Mouse (Mus musculus): ENCODE measurements around the gene 1700025C18Rik.
A peak's percentile ranks its signal among the peaks of the same experiment; 100 is the strongest.

1700025C18Rik gene

DNA sequence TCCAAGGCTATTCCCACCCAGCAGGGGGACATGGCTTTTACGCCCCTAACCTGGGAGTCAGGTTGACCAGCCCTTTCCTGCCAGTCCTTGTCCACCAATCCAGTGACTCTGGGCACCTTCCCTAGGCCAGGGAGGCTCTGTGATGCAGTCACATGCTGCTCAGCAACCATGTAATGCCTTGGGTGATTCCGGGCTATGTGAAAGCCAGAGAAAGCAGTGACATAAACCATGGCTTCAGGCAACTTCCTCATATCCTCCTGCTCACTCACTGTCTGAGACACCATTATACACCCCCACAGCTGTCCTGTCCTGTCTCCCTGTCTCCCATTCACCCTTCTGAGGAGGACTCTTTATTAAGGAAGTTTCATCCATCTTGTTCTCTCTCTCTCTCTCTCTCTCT lies at the start of gene 1700025C18Rik:
1700025C18Rik (minus strand) TSS at position 101 of the 400 bp plus-strand sequence.
- no peak for DNase-seq

DNA sequence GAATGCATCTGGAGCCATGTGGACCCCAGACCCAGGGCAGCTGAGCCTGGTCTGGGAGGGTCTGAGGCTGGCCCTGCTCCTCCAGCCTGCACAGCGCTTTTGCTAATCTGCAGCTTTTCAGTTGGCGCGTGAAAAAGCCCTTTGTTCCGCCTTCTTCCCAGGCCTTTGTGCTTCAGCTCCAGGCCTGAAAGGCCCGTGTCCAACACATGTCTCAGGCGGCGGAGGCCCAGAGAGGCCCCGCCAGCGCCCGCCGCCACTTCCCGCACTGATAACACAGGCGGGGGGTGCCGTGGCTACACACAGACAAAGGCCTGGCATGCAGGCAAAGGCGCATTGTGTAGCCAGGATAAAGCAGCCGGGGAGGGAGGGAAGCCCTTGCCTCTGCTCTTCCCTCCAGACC lies 45.5 kb upstream of the 1700025C18Rik start:
- no peak for DNase-seq

DNA sequence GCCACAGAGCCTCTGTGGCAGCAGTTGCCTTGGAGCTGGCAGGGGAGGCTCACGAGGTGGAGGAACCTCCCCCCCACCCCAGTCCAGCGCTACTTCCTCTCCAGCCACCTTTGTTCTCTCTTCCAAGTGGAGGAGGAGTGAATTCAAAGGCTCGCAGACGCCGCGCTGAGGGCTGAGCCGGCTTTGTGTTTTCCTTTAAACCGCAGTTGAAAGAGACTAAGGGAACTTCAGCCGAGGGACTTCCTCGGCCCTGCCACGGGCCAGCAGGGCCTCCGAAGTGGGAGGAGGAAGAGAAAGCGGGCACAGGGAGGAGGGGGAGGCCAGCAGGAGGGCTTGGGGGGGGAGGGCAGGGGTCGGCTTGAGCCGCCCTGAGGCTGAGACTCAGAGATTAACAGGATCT lies 43.0 kb upstream of the 1700025C18Rik start:
- DNase-seq = no peak

DNA sequence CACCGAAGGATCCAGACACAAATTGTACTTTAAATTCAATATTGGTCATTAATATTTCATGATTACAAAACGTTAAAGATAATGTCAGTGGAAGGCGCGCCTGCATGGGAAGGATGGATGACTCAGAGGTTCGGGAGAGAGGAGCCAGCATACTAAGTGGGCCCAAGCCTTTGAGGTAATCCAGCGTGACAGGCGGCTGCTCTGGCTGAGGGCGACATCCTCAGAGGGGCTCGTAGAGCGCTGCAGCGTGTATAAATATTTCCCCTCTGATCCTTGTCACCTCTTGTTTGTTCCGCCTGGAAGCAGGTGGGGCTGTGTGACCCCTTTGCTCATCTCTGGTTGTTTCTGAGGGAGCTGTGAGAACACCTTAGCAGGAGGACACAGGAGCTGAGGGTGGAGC lies 40.9 kb upstream of the 1700025C18Rik start:
- no peak for DNase-seq

DNA sequence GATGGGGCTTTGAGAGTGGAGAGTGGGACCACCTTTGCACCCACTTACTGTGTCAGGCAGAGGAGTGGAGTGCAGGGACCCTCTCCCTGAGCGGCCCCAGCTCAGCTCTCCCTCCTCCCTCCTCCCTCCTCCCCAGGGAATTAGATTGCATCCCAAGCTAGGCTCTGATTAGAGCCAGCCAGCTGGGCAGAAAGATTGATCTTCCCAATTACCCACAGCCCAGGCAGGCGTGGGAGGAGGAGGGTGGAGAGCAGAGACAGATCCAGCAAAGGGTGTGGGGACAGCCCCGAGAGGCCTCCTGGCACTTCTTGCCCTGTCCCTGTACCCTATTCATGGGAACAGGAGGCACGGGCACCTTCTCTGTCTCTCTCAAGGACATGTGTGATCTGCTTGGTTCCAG lies 38.6 kb upstream of the 1700025C18Rik start:
- no peak for DNase-seq

DNA sequence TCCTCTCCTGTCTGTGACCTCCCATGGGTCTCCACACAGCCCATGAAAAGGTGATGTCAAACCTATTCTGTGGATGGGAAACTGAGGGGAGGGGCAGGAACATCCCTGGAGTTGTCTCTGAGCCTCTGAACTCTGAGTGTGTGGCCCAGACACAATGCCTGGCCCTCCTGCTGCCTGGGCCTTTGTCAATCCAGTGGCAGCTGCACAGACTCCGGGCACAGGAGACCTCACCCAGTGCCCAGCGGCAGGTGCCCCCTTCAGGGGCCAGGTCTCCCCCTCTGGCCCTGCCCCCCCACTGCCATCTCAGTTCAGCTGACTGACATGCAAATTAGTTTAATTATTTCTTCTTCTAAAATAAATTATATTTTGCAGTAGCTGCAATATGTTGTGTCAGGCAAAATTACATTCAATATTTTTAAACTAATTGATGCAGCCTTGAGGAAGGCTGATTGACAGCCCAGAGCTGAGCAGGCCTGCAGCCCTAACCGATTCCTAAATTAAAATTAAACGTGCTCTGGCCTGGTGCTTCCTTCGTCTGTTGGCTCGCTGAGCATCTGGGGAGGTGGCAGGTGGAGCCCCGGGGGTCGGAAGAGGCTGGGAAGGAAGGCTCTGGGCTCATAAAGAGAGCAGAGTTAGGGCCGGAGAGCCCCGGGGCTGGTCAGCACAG lies 36.5 kb upstream of the 1700025C18Rik start:
- DNase-seq = no peak

DNA sequence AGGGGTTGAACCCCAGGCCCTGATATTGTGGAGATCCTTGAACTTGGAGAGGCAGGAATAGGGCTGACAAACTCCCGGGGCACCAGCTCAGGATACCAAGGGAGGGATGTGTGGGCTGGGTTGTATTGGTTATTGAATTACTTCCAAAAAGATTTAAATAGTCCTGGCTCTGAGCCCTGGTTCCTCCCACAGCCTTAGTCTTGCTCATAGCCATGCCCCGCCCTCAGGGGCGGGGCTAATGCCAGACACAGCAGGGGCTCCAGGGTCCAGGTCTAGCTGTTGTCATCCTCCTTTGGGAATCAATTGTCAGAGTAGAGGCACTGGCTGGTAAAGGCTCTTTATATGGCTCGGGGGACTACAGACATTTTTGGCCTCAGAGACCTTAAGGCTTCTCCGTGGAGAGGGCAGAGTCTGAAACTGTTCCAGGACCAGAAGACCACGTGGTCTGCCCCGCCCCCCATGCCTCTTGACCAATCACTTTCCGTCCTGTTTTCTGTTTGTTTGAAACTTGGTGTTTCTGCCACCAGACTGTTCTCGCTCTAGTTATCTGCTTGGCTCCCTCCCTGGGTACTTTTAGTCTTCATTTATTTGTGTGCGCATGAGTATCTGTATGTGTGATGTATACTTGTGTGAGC lies 30.8 kb upstream of the 1700025C18Rik start:
- DNase-seq = no peak

DNA sequence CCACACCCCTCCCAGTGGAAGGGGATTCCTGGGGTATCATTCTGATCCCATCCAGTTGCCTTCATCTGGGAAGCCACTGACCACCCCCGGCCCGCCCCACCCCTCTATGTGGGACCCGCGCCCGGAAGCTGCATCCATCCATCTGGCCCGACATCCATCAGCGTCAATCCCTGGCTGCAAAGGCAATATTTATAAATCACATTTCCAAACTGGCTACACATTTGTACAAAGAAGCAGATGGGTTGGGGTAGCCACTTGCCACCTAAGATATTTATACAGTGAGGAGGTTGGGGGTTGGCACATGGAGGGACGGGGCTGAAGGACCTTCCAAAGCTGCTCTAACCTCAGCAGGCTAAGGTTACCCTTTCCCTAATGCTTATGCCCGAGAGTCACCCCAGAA lies 30.2 kb upstream of the 1700025C18Rik start:
- DNase-seq = no peak

DNA sequence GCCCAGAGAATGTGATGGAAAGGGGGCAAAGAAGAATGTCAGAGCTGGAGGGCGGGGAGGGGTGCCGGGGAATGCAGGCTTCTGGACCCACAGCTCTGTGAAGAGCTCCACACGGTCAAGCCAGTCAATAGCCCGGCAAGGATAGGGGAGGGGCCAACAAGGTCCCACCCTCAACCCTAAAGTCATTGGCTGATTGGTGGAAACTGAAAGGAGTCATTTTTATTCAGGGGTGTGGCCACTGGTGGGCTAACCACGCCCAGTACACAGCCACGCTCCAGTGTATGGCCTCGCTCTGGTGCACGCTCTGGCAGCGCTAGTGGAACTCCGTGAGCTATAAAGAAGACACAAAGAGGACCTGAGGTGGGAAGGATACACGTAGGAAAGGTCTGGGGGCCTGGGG lies 23.2 kb upstream of the 1700025C18Rik start:
- no peak for DNase-seq

DNA sequence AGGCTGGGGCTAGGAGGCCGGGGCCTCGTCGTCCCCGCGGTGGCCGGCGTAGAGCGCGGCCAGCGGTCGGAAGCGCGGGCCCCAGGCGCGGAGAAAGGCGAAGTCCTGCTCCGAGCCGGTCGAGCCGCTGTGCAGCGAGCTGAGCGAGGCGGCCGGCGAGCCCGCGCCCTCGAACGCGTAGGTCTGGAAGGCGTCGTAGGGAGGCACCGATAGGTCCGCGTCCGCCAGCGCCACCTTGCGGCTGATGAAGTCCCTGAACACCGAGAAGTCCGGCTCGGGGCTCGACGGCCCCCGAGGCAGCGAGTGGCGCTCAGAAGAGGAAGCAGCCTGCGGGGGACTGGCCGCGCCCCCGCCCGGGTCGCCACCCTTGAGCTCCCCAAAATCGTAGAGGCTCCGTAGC lies 21.6 kb upstream of the 1700025C18Rik start:
- peak; percentile 41 to 46 for DNase-seq

DNA sequence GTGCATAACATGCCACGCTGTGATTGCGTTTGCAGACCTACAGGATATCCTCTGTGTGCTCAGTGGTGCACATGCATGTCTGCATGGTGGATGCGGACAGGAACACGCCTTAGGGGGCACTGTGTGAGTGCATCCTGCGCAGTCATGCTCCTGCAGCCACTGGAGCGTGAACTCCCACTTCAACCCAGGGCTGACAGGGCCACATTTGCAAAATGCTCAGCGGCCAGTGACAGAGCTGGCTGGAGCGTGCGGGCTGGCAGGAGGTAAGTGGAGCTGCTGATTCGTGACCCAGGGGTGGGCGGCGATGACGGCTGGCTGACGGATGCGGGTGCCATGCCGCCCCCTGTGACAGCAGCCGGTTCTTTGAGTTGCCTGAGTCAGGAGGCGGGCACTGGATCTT lies 16.0 kb upstream of the 1700025C18Rik start:
- DNase-seq = no peak

DNA sequence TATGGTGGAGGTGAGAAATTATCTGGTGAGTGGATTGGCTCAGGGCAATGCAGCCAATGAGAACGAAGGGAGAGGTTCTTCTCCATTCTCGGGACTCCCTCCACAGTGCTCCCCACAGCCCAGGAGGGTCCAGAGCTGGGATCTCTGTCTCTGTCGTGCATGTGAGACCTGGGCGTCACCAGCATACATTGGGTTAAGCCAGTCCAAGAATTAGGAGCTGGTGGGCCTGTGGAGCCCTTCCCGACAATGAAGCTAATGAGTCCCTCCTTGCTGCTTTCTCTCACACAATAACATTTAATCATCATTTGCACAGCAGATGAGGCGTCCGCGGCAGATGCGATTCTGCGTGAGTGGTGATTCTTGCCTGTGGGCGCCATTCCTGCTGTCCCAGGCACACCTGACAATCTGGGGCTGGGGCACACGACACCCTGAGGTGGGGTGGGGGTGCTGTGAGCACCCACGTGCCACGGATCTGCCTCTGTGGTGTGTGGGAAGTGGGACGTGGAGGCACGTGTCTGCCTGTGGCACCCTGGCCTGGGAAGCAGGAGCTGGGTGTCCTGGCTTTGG lies 15.0 kb upstream of the 1700025C18Rik start:
- DNase-seq = no peak

DNA sequence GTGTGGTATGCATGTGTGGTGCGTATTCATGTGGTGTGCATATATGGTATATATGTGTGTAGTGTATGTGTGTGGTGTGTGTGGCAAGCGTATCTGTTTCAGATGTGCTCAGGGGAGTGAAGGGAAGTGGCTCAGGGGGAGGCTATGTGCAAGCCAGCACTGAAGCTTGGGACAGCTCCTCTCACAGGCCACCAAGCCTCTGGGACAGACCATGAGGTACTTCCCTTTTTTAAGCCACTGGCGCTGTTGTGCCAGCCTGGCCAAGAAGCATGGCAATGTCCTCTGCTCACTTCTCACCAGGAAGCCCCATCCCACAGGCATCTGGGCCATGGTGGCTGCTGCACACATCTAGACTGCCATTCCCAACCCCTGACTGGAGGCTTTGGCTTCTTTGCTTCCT lies 12.4 kb upstream of the 1700025C18Rik start:
- no peak for DNase-seq

DNA sequence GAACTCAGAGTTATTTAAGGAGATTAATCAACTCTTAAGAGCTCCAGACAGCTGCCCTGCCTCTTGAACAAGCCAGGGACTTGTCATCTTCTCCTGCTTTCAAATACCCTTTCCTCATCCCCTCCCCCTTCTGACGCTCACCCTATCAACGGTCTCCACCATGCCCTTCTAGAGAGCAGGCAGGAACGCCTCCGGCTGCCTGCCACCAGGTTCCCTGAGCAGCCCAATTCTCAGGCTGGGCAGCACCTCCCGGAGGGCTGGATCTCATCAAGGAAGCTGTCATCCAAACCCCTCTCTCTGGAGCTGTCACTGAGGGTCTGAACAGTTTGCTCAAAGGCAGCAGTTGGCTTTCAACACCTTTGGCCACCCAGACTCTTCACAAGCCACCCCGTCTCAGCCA lies 10.2 kb upstream of the 1700025C18Rik start:
- no peak for DNase-seq

DNA sequence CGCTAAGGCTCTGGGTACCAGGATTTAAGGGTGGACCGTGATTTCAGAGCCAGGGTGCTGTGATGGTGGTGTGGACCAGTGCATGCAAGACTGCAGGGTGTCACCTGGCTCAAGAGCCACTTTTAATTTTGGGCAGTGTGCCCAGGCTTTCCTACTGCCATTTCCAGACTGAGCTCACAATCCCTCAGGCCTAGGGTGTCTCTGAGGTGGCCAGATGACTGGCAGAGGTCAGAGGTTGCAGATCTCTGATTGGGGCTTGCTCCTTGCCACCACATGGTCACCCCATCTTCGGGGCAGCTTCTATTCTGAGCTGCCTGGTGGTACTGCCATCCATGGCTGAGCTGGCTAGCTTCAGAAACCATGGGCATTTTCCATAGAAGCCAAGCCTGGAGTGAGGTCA lies 8.3 kb upstream of the 1700025C18Rik start:
- no peak for DNase-seq

DNA sequence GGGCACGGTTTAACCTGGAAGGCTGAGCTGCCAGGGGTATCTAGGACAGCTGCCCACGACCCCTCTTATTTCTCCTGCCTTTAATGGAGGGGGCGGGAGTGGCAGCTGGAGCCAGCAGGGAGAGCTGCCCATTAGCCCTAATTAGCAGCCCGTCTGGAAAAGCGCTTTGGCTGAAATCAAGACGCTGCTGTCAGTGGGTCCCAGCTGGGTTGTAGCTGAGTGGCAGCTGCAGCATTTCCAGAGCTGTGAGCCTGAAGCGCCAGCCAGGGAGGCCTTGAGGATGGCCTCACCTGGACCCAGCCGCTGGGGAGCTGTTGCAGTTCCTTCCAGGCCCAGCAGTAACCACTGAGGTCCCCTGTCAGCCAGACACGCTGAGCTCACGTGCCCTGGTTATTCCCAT lies 5.8 kb upstream of the 1700025C18Rik start:
- DNase-seq = no peak

DNA sequence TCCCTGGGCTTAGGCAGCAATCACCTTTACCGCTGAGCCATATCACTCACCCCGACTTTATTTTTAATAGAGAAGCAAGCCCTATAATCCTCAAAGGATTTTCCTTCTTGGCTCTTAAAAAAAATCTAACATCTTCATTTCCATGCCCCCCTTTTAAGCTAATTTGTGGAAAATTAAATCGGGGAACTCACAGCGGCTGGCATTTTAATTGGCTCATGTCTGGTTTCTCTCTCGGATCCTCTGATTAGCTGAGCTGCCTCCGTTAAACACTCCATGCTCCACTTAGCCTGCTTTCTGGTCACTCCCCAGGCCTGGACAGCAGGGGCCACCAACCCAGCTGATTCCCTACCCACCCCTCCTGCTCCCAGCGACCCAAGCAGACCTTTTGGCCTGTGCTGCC lies 1.8 kb upstream of the 1700025C18Rik start:
- no peak for DNase-seq

DNA sequence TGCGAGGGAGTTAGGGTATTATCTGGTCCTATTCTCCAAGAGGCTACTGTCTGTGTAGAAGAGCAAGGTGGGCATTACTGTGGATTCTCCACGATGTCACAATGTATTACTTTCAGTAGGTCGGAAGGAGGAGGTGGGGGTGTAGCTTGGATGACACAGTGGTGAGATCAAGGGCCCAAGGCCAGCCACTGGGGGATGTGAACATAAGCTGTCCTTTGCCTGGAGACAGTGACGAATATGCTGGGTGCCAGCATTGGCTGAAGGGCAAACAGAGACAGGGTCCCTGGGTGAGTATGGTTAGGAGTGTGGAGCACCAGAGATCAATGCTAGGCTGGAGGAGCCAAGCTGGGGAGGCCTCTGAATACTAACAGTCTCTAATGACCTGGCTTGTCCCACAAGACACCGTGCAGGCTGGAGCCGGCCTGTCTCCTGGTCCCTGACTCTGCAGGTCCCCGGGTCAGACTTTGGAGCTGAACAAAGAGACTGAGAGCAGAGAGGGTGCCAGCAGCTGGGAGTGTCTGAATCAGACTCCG lies 949 bp upstream of the 1700025C18Rik start:
- DNase-seq = no peak

DNA sequence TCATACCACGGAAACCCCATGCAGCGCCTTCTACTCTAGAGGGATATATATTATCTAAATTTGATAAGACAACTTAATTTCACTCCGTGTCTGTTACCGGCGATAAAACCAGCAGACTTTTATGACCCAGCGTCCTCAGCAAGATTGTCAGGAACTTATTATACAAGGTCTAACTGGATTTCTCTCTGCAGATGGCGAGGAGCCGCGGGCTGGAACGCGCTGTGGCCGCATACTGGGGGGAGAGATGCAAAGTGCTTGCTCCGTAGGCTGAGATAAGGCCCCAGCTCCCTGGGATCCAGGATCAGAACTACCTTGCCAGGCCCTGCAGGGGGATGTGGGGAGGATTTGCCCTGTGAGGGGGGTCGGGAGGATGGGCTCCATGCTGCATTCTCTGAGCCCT lies 1.1 kb downstream of the 1700025C18Rik start:
- no peak for DNase-seq

DNA sequence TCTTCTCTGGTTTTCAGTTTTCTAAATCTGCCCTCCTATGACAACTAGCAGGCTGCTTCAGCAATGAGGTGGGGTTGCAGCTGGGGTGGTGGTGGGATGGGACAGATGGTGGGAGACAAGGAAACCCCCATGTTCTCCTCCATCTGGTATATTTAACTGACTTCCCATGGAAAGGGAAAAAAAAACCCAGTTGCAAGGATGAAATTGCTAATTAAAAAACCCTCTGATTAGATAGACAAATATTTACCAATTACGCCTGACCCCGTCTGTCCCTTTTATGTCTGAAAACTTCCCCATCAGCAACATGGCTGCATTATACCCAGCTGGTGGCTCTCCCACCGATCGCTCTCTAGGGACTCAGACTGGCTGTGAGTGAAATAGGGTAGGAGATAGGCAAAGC lies 3.9 kb downstream of the 1700025C18Rik start:
- no peak for DNase-seq

DNA sequence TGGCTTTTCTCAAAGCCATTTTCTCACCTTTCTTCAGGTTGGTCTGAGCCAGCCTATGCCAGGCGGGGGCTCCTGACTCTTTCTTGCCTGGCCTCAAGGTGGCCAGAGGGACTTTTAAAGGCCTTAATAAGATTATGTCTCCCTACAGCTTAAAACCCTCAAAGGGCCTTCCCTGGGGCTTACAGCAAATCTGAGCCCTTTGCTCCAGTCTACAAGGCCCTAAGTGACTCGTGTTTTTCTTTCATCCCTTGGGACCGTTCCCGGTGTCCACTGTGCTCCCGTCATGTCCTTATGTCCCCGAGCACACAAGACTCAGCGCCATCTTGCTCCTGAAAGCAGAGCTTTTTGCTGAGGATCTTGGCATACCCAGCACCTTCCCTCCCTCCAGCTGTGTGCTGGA lies 9.3 kb downstream of the 1700025C18Rik start:
- DNase-seq = no peak

DNA sequence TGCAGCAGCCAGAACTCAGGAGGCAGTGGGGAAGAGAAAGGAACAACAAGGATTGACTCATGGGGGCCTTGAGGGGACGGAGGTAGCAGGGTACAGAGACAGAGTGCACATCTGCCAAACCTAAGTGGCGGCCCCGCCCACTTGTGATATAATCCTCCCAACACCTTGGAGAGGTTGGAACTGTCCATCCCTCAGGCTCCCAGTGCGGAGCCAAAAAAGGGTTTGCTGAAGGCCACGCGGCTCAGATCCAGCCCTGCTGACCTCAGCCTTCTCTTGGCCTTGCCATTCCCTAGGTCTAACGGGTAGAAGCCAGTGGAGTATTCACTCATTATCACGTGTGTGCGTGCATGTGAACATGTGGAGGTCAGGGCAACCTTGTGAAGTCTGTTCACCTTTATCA lies 9.9 kb downstream of the 1700025C18Rik start:
- DNase-seq = no peak

DNA sequence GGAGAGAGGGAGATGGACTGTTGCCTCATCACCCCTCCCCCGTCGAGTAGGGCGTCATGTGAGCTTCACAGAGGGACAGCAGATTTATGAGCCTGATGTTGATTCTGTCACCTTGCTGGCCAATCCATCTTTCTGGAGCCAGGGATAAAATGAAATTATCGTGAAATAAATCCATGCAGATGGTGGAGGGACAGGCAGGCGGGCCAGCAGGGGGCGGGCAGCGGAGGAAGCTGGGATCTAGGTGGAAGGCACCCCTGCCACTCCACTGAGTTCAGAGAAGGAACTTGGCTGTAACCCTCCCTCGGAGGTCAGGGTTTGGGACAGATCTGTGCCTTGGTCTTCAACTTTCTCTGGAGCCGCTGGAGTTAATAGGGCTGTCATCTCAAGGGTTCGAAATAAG lies 11.9 kb downstream of the 1700025C18Rik start:
- DNase-seq = no peak

DNA sequence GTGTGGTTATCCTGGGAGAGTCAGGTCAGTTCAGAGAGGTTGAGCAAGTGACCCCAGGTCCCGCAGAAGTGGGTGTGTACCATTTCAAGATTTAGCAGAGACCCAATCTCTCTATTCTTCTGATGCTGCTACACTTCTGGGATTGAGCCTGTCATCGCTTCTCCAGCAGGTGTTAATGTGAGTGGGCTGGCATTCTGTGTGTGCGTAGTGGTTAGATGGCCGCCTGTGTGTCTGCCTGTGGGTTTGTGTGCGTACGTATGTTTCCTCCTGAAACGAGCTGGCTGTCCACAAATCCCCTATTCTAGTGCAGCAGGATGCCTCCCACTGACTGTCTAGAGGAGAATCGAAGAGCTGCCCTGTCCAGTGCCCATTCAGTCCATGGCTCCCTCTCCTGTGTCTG lies 12.5 kb downstream of the 1700025C18Rik start:
- DNase-seq = no peak
